Mouse (Mus musculus): ENCODE measurements around the gene Olfr827.
A peak's percentile ranks its signal among the peaks of the same experiment; 100 is the strongest.

Gene Olfr827

DNA sequence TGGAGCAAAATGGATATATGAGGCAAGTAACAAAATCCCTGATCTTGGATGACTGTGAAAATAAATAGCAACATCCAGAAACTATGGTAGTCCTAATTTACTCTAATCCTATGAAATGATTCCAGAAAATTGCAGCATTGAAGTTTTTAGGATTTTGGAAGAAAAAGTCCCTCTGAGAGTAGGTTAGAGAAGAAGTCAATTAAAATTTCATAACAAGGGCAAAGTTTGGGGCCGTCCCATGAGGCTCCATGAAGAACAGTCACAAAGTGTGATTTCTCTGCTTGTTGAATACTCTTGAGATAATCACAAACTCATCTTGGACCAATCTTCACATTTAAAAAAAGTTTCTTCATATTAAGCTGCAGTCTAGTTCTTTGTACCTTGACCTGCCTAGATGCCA, at the start of gene Olfr827:
TSS of gene Olfr827 (minus strand) at position 101 of the 400 bp plus-strand sequence.
- DNase-seq (ENCODE audit: low spot score in 2 of 2) = no peak

DNA sequence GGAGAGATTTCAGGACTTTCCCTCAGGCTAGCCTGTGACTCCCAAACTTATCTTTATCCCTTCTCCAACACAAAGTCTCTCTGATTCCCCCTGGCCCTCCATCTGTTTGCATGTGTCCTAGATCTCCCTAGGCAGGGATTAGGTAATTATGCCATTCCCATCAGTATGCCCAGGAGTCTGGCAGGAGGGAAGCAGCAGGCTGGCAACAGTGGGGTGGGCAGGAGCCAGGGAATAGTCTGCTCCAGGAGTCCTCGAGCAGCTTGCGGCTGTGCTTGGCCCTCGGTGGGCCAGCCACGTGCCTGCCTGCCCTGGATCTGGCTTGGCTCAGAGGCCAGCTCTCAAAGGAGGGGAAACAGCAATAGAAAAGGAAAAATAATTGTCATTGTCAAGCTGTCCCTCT, 49.0 kb upstream of the Olfr827 start:
- no peak for DNase-seq (ENCODE audit: low spot score in 2 of 2)

DNA sequence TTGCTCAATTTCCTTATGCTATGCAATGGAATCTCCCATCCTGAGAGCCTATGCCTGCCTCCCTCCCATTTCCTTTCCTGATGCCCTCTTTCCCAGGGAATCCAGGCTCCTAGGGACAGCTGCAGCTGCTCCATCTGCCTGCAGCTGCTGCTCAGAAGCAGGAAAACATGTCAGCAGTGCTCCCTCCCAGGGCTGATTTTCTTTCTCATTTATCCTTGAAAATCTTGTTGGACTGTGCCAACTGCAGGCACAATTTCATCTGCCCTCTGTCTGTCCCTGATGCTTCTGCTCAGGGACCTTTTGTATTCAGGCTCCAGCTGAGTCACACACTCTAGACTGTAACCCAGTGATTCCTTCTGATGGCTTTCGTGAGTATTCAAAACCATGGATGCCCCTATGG, 45.3 kb upstream of the Olfr827 start:
- no peak for DNase-seq (ENCODE audit: low spot score in 2 of 2)

DNA sequence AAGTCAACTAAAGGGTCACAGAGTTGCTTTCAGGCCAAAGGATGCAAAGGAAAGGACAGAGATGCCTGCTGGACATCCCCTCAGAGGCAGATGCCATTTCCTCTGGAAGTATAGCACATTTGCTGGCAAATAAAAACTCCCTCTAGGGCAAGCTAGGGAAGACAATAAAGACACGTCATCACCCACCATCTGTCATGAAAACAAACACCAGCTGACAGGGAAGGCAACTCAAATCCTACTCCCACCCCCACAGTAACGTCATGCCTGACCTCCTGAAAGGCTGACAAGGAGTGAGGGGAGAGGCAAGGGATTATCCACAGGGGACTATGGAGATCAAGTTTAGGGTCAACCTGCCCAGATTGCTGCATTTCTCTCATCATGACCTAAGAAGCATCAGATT, 30.1 kb upstream of the Olfr827 start:
- no peak for DNase-seq (ENCODE audit: low spot score in 2 of 2)

DNA sequence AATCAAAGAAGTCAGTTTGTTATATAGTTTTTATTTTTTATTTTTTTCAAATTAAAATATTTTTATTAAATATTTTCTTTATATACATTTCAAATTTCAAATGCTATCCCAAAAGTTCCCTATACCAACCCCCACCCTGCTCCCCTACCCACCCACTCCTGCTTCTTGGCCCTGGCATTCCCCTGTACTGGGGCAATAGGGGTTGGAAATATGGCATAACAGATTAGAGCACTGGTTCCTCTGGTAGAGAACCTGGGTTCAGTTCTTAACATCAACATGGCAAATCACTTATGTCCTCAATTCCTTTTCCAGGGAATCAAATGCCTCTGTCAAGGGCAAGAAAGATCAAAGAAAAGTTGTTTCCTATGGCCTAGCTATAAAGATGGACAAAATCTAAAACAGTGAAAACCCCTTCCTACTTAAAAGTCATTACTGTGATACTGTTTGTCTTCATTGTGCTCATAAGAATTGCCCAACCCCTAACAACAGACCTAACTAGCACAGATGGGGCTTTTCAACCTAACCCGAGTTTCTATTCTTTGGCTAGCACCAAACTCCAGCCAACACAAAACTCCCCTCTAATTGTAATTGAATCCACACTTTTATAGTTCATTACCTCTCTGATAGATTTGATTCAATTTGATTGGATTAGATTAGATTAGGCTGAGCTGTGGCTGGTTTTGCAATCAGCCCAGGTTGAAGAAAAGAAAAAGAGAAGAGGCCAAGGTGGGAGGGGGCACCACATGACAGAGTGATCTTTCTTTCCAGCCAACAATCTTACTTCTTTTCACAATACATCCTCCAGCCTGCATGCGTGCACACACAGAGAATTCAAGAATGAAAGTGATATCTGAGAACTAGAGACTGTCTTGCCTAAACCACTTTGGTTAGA, 24.4 kb upstream of the Olfr827 start:
- no peak for DNase-seq (ENCODE audit: low spot score in 2 of 2)

DNA sequence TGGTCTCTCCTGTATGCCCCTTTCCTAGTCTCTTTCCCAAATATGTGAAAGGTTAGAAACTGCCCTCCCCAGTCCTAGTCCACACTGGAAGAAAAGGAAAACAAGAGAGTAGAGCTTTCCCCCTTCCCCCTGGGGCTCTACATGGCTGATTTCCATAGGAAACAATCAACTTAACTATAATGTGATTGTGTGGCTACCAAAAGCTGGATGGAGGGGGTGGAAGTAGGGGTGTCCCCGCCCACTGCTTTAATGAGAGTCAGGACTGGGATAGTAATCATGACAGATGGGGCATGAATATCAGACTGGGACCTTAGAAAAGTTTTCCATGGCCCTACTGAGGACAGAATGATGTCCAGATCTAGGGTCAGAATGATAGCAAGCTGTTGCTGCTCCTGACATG, 20.4 kb upstream of the Olfr827 start:
- no peak for DNase-seq (ENCODE audit: low spot score in 2 of 2)

DNA sequence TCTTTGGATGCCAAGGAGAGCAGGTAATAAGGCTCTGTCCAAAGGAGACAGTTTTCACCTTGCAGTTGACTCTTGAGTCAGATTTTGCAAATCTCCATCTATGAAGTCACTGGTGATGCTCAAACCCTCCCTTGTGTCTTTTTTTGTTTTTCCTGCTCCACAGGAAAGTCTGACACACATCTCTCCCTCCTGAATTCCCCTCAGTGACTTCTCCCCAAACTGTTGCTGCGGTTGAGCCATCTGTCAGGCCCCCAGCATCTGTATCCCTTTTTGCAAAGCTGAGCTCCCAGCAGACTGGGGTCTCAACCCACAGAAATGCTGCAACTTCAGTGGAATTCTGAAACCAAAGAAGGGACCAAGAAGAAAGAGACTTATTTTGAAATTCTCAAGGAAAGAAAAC, 17.9 kb upstream of the Olfr827 start:
- no peak for DNase-seq (ENCODE audit: low spot score in 2 of 2)

DNA sequence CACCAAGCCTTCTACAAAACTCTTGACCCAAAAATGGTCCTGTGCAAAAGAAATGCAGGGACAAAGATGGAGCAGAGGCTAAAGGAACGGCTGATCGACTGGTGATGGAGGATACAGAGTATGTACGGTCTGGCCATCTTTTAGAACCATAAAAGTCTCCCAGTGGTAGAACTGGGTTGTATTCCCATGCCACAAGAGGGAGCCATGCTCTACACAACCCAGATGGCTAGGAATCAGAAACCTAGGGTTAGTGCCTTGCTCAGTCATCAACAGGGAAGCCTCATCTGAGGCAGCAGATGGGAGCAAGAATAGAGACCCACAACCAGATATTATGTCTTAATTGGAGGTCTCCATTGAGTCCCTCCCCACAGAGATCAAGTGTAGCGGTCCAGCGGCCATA, 15.4 kb upstream of the Olfr827 start:
- DNase-seq (ENCODE audit: low spot score in 2 of 2) = no peak

DNA sequence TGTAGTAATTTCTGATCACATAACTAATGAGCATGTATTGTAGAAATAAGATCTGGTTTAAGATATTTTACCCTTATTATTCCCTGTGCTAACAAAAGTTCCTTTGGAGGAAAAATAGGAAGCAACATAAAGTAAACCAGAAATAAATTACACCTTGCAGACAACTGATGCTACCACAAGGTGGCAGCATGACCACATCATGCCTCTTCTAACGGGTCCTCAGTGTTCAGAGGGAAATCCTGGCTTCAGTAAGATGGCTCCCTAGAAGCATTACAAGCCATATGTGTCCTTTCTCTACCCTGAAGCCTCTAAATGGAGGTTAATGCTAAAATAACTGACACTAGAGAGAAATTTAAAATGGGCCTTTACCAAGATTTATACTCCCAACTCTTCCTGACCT, 14.0 kb upstream of the Olfr827 start:
- DNase-seq (ENCODE audit: low spot score in 2 of 2) = peak; percentile 4 to 42

DNA sequence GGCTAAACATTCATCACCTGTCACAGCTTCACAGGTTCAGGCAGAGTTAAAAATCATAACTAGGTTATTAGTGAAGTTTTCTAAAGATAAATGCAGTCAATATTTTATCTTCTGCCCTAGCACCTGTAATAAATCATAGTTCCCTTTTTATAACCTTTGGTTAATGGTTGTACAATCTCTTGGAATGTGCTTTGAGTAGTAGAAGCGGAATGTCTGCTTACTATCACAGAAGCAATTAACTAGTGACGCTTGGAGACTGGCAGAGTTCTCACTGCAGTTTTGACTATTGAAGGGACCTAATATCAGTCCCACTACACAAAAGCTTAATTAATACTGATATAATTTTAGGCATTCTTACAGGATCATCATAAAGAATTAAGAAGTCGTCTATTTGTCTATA, 10.8 kb upstream of the Olfr827 start:
- DNase-seq (ENCODE audit: low spot score in 2 of 2) = no peak

DNA sequence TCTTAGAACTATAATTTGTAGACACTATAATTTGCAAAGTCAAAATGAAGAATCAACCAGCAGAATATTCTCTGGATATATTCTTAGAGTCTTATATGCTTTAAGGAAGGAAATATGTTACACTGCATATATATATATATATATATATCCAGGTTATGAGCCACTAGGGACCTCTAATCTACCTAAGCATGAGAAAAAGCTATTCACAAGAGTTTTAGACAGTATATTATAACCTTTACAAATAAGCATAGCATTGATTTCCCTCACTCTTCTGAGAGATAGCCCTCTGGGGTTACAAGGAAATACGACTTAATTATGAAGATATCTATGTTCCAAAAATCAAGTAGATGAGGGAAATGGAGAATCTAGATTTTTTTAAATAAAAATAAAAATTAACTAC, 30.1 kb downstream of the Olfr827 start, which contains the start of gene Olfr826:
TSS of gene Olfr826 (minus strand) at position 101 of the 400 bp plus-strand sequence.
- DNase-seq (ENCODE audit: low spot score in 2 of 2) = no peak

DNA sequence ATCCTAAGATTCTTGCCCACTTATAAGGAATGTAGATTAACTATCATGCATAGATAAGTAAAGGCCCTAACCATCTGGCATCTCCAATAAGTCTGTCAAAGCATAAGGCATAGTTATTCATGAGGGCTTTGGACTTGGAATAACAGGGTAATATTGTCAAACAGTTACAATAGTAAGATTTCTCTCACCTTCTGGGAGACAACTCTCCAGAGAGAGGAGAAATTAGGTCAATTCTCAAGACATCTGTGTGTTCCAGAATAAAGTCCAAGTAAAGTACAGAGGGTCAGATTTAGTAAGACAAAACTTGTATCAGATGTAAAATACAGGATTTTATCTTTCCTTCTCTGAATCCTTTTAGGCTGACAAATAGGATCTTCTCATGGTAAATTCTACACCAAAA, 47.5 kb downstream of the Olfr827 start, which contains the start of gene Olfr825:
TSS of gene Olfr825 (minus strand) at position 101 of the 400 bp plus-strand sequence.
- DNase-seq (ENCODE audit: low spot score in 2 of 2) = no peak

DNA sequence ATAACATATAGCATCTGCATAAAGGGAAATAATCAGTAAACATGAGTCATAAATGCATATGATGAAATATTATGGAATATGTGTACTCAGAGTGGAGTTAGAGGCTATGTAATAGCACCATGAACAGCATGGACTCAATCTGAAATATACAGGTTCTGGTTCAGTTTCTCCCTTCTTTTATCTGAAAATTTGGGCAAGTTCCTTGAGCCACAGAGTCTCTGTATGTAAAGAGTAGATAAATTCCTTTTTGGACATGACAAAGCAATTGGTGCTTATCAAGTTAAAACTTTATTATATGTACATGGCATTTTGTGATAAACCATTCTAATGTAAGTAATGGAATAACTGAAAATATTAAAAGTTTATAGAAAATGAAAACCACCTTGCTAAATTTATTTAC, 49.0 kb downstream of the Olfr827 start:
- no peak for DNase-seq (ENCODE audit: low spot score in 2 of 2)
